Mouse (Mus musculus): ENCODE results near the gene Syvn1. TPM values are rescaled to one million over a fixed set of nuclear protein-coding genes. Genes with fewer than 3 reads are reported as not detected.

Syvn1 gene
- polyA plus RNA-seq, 1 experiment from 2014 or later = 34.3 TPM

DNA sequence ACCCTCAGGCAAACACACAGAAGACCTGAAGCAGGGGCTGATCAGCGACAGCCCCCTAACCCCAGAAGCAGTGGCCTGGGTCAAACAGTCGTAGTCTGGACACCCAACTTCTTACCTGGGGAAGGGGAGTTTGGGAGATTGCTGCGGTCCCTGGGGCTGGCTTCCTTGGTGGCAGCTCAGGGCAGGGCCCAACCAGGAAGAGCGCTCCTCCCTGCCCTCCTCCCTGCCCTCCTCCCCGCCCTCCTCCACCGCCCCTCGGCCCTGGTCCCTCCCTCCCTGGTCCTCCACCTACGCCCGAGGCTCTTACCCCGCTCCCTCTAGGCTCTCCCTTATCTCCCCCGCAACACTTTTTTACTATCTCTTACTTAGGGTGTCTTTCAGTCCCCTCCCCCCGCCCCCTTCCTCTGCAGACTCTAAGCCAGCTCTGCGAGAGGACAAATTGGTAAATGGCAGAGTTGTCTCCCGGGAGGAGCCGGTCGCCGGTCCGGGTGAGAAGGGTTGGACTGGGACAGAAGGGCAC is 31.3 kb upstream of the Syvn1 start:
- Histone ChIP-seq H3K4me2 (peak overlapping the region; percentile 88), H3K4me1 (ENCODE audit: insufficient read depth) (no peaks in the 10 kb centered on the region), H3K9me3 (ENCODE audit: low read depth, low read length) (no peaks in the 10 kb centered on the region), H3K27me3 (ENCODE audit: insufficient read depth, low read length) (no peaks in the 10 kb centered on the region), H3K27ac (ENCODE audit: low read depth) (peak overlapping the region; percentile 58; the same call in 1 of the 2 replicates), H3K9ac (peak overlapping the region; percentile 62), H3K36me3 (ENCODE audit: insufficient read depth) (no peaks in the 10 kb centered on the region), H3K4me3 (ENCODE audit: low read depth, low read length) (peak overlapping the region; percentile 55)
- no peak for TF ChIP-seq CTCF (IDR thresholded peaks at IDR 0.05; ENCODE audit: low read depth)
- DNase-seq (peak; percentile 55), ATAC-seq (ENCODE audit: insufficient read depth) (peak; percentile 86)
- 2% methylated on average over 17 of the region's 18 CpGs for WGBS

DNA sequence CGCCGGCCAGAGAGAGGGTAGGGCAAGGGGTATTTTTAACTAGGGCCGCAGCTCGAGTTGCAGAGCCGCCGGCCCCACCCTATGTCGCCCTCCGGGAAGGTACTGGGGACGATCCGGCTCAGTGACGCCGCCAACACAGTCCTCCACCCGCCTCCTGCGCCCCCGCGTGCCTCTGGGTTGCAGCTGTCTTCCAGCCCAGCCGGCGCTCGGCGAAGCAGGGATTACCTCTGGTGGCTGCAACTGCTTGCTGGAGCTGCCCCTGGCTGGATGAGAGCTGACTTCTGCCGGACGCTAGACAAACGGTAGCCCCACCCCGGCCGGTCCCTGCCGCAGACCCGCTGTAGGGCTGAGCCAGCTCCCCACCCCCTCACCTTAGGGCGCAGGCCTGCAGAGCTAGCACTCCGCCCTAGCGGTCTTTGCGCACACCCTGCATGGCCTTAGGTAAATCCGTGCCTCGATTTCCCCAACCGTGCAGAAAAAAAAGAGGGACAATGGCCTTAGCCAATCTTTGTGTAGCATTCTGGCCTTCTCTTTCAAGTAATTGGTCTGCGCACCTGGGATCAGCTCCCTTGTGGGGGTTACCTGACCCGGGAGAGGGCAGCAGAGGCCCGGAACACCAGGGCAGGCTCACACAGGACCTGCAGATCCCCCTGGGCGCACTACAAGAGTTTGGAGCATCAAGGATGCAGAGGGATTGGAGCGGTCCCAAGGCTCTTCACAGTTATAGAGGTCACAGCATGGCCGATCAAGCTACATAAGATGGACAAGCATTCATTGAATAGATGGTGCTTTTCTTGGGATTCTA is 30.7 kb upstream of the Syvn1 start, which contains the start of gene Capn1:
Capn1 (minus strand) TSS at position 387 of the 805 bp plus-strand sequence.
- peak; percentile 34 for TF ChIP-seq CTCF (IDR thresholded peaks at IDR 0.05; ENCODE audit: low read depth)
- peak; percentile 80 for ATAC-seq (ENCODE audit: insufficient read depth)

DNA sequence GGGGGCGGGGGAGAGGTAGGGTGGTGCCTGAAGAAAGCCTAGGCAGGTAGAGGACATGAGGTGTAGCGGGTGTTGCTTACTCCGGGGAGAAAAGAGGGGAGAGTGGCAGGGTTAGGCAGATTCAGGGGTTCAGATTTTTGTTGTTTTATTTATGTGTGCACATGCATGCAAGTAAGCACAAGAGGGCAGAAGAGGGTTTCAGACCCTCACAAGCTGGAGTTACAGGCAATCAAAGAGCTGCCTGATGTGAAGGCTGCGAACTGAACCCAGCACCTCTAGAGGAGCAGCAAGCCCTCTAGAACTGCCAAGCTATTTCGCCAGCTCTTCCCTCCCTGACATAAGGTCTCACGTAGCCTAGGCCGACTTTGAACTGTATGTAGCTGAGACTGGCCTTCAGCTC is 29.8 kb upstream of the Syvn1 start:
- TF ChIP-seq CTCF (IDR thresholded peaks at IDR 0.05; ENCODE audit: low read depth) = 0 out of 2 replicates have a peak, but pooled peaks have one; percentile 20
- Histone ChIP-seq H3K27me3 (ENCODE audit: insufficient read depth, low read length) (no peaks in the 10 kb centered on the region), H3K36me3 (ENCODE audit: insufficient read depth) (no peaks in the 10 kb centered on the region), H3K4me3 (ENCODE audit: low read depth, low read length) (no peak overlapping the region), H3K27ac (ENCODE audit: low read depth) (no peak overlapping the region), H3K9ac (no peak overlapping the region), H3K4me2 (no peak overlapping the region), H3K9me3 (ENCODE audit: low read depth, low read length) (no peaks in the 10 kb centered on the region), H3K4me1 (ENCODE audit: insufficient read depth) (no peaks in the 10 kb centered on the region)
- no peak for ATAC-seq (ENCODE audit: insufficient read depth)
- DNase-seq = peak; percentile 41
- WGBS = 49% methylated on average over 7 of the region's 7 CpGs

More for the DNA sequence above, 30.7 kb upstream of the Syvn1 start, which contains the start of gene Capn1:
- Histone ChIP-seq H3K36me3 (ENCODE audit: insufficient read depth) (no peaks in the 10 kb centered on the region), H3K27ac (ENCODE audit: low read depth) (peak within 1 kb of the TSS; percentile 58; the same call in 1 of the 2 replicates), H3K4me1 (ENCODE audit: insufficient read depth) (no peaks in the 10 kb centered on the region), H3K4me2 (peak within 1 kb of the TSS; percentile 88), H3K27me3 (ENCODE audit: insufficient read depth, low read length) (no peaks in the 10 kb centered on the region), H3K9me3 (ENCODE audit: low read depth, low read length) (no peaks in the 10 kb centered on the region), H3K4me3 (ENCODE audit: low read depth, low read length) (peak within 1 kb of the TSS; percentile 55), H3K9ac (peak within 1 kb of the TSS; percentile 62)
- peak; percentile 81 for DNase-seq
- 3% methylated on average over 40 of the region's 40 CpGs for WGBS

DNA sequence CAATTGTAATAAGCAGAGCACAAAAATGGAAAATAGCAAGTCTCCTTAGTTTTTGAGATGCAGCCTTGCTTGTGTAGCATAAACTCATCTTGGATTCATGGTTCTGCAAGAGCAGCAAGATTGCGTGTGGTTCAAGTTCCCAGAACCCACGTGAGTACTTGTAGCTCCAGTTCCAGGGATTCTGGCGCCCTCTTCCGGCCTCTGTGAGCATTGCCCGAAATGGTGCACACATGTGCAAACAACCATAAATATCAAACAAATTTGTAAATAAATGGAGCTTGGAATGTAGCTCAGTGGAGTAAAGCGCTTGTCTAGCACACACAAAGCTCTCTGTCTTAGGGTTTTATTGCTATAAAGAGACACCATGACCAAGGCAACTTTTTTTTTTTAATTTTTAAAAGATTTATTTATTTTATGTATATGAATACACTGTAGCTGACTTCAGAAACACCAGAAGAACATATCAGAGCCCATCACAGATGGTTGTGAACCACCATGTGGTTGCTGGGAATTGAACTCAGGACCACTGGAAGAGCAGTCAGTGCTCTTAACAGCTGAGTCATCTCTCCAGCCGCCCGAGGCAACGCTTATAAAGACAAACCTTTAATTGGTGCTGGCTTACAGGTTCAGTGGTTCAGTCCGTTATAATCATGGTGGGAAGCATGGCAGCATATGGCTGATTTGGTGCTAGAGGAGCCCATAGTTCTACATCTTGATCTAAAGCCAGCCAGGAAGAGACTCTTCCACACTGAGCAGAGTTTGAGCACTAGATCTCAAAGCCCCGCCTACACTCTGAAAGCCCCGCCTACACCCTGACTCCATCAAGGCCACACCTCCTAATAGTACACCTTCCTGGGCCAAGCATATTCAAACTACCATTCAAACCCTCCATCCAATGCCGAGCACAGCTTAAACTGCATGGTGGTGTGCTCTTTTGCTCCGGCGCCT is 28.0 kb upstream of the Syvn1 start:
- ATAC-seq (ENCODE audit: insufficient read depth) (no peak), DNase-seq (peak; percentile 96)
- Histone ChIP-seq H3K9ac (no peak overlapping the region), H3K27me3 (ENCODE audit: insufficient read depth, low read length) (no peaks in the 10 kb centered on the region), H3K36me3 (ENCODE audit: insufficient read depth) (no peaks in the 10 kb centered on the region), H3K4me2 (no peak overlapping the region), H3K27ac (ENCODE audit: low read depth) (no peak overlapping the region), H3K4me1 (ENCODE audit: insufficient read depth) (no peaks in the 10 kb centered on the region), H3K9me3 (ENCODE audit: low read depth, low read length) (no peaks in the 10 kb centered on the region), H3K4me3 (ENCODE audit: low read depth, low read length) (no peak overlapping the region)
- 28% methylated on average over 15 of the region's 15 CpGs for WGBS
- peak; percentile 88 for TF ChIP-seq CTCF (IDR thresholded peaks at IDR 0.05; ENCODE audit: low read depth)

DNA sequence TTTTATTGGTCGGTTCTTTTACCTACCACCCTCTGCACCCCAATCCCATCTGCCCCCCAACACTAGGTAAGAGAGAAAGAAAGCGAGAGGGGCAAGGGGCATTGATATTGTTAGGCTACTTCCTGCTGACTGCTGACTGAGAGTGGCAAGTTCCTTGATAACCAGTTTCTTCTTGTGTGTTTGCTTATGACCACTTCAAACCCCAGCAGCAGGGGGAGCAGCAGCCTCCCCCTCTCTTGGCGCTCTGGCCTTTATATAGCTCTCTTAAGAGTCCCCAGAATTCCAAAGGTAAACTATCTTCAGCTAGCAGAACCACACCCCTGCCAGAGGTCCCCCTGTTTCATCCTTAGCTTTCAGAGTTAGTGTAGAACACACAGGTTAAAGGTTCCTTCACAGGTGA is 26.1 kb upstream of the Syvn1 start:
- no peak overlapping the region for H3K4me3 ChIP-seq (ENCODE audit: low read depth, low read length)
- no peak for DNase-seq
- H3K9me3 ChIP-seq (ENCODE audit: low read depth, low read length) = no peaks in the 10 kb centered on the region
- no peaks in the 10 kb centered on the region for H3K4me1 ChIP-seq (ENCODE audit: insufficient read depth)
- no peaks in the 10 kb centered on the region for H3K36me3 ChIP-seq (ENCODE audit: insufficient read depth)
- H3K27ac ChIP-seq (ENCODE audit: low read depth) = no peak overlapping the region
- no peak overlapping the region for H3K9ac ChIP-seq
- no peak for ATAC-seq (ENCODE audit: insufficient read depth)
- WGBS = 43% methylated on average over 3 of the region's 3 CpGs
- no peaks in the 10 kb centered on the region for H3K27me3 ChIP-seq (ENCODE audit: insufficient read depth, low read length)
- no peak overlapping the region for H3K4me2 ChIP-seq
- 0 out of 2 replicates have a peak, but pooled peaks have one; percentile 18 for TF ChIP-seq CTCF (IDR thresholded peaks at IDR 0.05; ENCODE audit: low read depth)

DNA sequence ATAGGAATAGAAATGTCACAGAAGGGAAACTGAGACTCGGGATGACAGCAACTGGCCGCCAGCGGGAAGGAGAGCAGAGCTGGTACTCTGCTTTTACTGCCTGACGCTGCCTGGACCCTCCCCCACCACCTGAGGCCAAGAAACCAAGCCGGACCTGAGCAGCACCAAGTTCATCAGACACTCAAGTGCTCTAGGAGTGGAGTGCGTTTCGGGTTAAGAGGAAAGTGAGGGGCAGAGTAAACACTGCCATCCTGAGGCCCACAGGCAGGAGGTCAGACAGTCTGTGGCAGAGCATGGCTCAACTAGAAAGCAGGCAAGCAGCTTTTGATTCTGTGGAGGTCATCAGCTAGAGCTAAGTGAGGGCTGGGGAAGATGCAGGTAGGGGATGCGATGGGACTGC is 23.3 kb upstream of the Syvn1 start:
- ATAC-seq (ENCODE audit: insufficient read depth) (no peak), DNase-seq (peak; percentile 17)
- 38% methylated on average over 8 of the region's 8 CpGs for WGBS
- no peaks in the 10 kb centered on the region for H3K36me3 ChIP-seq (ENCODE audit: insufficient read depth)
- H3K27me3 ChIP-seq (ENCODE audit: insufficient read depth, low read length) = no peaks in the 10 kb centered on the region
- H3K4me1 ChIP-seq (ENCODE audit: insufficient read depth) = no peaks in the 10 kb centered on the region
- no peak overlapping the region for H3K9ac ChIP-seq
- H3K9me3 ChIP-seq (ENCODE audit: low read depth, low read length) = no peaks in the 10 kb centered on the region
- H3K4me2 ChIP-seq = 0 out of 2 replicates have a peak overlapping the region, but pooled peaks have one; percentile 3
- no peak overlapping the region for H3K4me3 ChIP-seq (ENCODE audit: low read depth, low read length)
- no peak for TF ChIP-seq CTCF (IDR thresholded peaks at IDR 0.05; ENCODE audit: low read depth)
- H3K27ac ChIP-seq (ENCODE audit: low read depth) = peak overlapping the region; percentile 36; the same call in 1 of the 2 replicates
